Mouse (Mus musculus) forebrain, embryonic 13.5 days (tissue): Measurements from ENCODE around the gene Slc38a10. TPM values are rescaled to one million over a fixed set of nuclear protein-coding genes. Genes with fewer than 3 reads are reported as not detected.
A peak's percentile ranks its signal among the peaks of the same experiment; 100 is the strongest.

ENCODE experiments used
- ATAC-seq: fragments of 200-750 bp; cut with Nextera tagmentation; 2 replicates; pipeline ENCODE4 v1.8.0; 2017
- H3K27ac ChIP-seq: fragments of 300-500 bp; sonication (generic); 2 replicates; pipeline ENCODE4 v1.5.1; 2015; ENCODE audit warnings: inconsistent platforms, mild to moderate bottlenecking, moderate library complexity
- H3K27me3 ChIP-seq: fragments of 300-500 bp; sonication (generic); 2 replicates; pipeline ENCODE4 v1.6.1; 2015; ENCODE audit warnings: mild to moderate bottlenecking, inconsistent platforms
- H3K36me3 ChIP-seq: fragments of 300-500 bp; sonication (generic); 2 replicates; pipeline ENCODE4 v1.6.1; 2015; ENCODE audit warnings: mild to moderate bottlenecking, inconsistent platforms; ENCODE audit not compliant: poor library complexity, severe bottlenecking
- H3K4me1 ChIP-seq: fragments of 300-500 bp; sonication (generic); 2 replicates; pipeline ENCODE4 v1.6.1; 2015; ENCODE audit warnings: inconsistent platforms
- H3K4me2 ChIP-seq: fragments of 300-500 bp; sonication (generic); 2 replicates; pipeline ENCODE4 v1.6.1; 2015; ENCODE audit warnings: inconsistent platforms, mild to moderate bottlenecking, moderate library complexity
- H3K4me3 ChIP-seq: fragments of 300-500 bp; sonication (generic); 2 replicates; pipeline ENCODE4 v1.5.1; 2015; ENCODE audit warnings: mild to moderate bottlenecking, inconsistent platforms
- H3K9ac ChIP-seq: fragments of 300-500 bp; sonication (generic); 2 replicates; pipeline ENCODE4 v1.6.1; 2015; ENCODE audit warnings: mild to moderate bottlenecking, inconsistent platforms
- H3K9me3 ChIP-seq: fragments of 300-500 bp; sonication (generic); replicated peaks from 2 replicates; pipeline ENCODE4 v1.6.1; 2016; ENCODE audit warnings: inconsistent platforms
- WGBS: fragments of 180-500 bp; shearing (Covaris S2); methylation state at CpG from one replicate; pipeline ENCODE4 v1.1.7; 2015; 5-methylcytosine and 5-hydroxymethylcytosine counted together
- polyA plus RNA-seq: library from polyadenylated mRNA; unstranded; fragments of >200 nt; fragmentation: Nextera tagmentation; extraction: Ambion mirVana; gene quantifications from 2 replicates; pipeline ENCODE4 v1.2.1, GENCODE M21; 2015

Slc38a10 gene
- polyA plus RNA-seq, 1 experiment from 2014 or later = 76.8 TPM

DNA sequence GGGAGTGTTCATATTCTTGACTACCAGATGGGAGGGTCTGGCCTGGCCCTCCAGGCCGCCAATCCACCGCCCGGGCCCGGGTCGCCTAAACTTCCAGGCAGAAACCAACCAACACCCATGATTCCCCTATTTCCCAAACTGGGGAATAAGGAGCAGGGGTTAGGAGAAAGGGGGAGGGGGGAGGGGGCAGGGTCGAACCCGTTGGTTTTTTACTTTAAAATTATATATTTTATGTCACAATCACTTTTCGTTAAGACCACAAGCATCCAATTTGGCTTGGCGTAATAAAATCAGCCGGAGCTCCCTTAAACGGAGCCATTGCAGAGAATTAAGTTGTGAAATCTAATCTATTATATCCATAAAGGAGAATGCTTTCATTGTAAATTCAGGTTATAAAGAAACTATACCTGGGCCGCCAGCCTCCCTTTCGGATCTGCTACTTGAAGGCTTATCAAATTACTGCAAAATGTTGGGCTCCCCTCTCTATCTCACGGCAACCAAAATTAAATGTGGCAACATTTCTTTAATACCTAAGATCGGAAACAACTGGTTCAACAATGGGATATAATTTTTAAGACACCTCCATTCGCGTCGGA lies 35.1 kb upstream of the Slc38a10 start:
- 0 out of 2 replicates have a peak, but pooled peaks cover 4% of the 10 kb centered on the region for H3K36me3 ChIP-seq
- H3K4me3 ChIP-seq = peak overlapping the region; percentile 91
- no peaks in the 10 kb centered on the region for H3K27me3 ChIP-seq
- peak overlapping the region; percentile 98 for H3K4me2 ChIP-seq
- 4% methylated on average over 18 of the region's 18 CpGs for WGBS
- no peak for ATAC-seq
- H3K9ac ChIP-seq = peak overlapping the region; percentile 99
- H3K4me1 ChIP-seq = peaks cover 60% of the 10 kb centered on the region
- peak overlapping the region; percentile 96 for H3K27ac ChIP-seq
- H3K9me3 ChIP-seq = no peaks in the 10 kb centered on the region

DNA sequence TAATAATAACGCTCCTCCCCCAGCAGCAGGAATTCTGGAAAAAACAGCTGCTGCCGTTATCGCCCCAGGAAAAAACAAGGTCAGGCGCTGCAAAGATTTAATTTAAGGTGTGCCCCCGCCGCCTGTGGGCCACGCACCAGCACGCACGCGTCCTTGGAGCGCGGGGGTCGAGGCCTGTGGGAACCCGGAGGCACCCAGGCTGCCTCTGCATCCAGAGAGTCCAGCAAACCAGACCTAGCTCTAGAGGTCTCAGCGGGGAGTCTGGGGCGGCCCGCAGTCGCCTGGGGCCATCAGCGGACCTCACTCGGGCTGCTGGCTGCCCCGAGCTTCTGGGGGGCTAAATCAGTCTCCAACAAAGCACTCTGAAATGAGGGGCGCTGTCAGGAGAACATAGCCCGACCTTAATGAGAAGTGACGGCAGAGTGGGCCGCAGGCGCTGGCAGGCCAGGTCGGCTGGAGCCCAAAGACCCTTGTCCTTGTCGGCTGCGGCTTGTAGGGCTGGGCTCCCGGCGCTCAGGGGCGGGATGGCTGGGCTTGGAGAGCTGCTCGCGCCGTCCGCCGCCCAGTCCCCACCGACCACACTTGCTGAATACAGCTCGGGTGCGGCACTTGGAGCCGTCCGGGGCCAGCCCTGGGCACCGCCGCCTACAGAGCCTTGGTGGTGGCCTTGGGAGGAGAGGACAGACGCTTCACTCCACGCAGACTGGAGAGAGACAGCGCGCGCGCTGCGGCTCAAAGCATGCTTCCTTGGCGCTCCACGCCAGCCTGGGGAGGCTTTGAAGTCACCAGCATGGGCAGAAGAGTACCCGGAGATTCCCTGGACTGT lies 34.4 kb upstream of the Slc38a10 start:
- Histone ChIP-seq H3K4me1 (peaks cover 54% of the 10 kb centered on the region), H3K27me3 (no peaks in the 10 kb centered on the region), H3K4me3 (peak overlapping the region; percentile 91), H3K4me2 (peak overlapping the region; percentile 98), H3K36me3 (0 out of 2 replicates have a peak, but pooled peaks cover 4% of the 10 kb centered on the region), H3K9me3 (no peaks in the 10 kb centered on the region), H3K27ac (peak overlapping the region; percentile 96), H3K9ac (peak overlapping the region; percentile 99)
- no peak for ATAC-seq
- WGBS = under 1% methylated on average over 54 of the region's 54 CpGs

DNA sequence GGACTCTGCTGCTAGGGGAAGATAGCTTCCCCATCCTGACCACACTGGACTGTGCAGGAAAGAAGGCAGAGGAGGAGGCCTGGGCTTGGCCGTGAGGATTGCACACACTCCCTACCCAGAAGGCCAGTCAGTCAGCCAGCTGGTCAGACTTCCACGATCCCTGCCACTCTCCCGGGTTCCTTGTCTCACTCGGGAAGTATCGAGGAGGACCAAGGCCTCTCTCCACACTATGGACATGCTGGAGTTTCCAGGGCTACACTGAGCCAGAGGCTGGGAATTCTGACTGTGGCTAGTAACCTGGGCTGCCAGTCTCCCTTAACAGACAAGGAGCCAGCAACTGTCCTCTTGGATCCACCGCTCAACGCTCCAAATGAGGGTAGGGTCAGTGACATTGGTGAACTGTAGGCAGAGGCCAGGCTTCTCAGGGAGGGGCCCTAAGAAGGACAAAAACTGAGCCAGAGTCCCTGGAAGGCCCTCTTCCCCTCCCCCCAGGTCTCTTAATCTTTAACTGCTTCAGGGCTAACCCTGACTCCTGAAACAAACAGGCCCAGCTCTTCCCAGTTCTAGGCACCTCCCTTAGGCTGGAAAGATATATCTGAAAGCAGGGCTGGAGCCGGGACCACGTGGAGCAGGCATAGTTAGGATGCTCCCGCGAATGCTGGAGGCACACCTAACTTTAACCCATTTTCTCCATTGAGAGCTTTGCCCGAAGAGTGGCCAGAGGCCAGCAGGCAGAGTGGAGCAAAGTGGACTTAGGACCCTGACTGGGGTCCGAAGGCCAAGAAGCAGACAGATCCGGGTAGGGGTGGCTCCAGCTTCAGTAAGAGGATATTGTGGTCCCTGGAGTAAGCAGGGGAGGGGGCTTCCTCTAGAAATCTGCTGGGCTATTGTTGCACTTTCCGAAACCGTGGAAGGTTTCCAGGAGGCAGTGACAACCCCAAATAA lies 33.5 kb upstream of the Slc38a10 start:
- H3K4me1 ChIP-seq = peaks cover 49% of the 10 kb centered on the region
- H3K4me2 ChIP-seq = peak overlapping the region; percentile 98
- H3K9me3 ChIP-seq = no peaks in the 10 kb centered on the region
- peak overlapping the region; percentile 96 for H3K27ac ChIP-seq
- no peak for ATAC-seq
- 0 out of 2 replicates have a peak, but pooled peaks cover 4% of the 10 kb centered on the region for H3K36me3 ChIP-seq
- WGBS = 4% methylated on average over 16 of the region's 16 CpGs
- peak overlapping the region; percentile 91 for H3K4me3 ChIP-seq
- H3K27me3 ChIP-seq = no peaks in the 10 kb centered on the region
- H3K9ac ChIP-seq = peak overlapping the region; percentile 99

DNA sequence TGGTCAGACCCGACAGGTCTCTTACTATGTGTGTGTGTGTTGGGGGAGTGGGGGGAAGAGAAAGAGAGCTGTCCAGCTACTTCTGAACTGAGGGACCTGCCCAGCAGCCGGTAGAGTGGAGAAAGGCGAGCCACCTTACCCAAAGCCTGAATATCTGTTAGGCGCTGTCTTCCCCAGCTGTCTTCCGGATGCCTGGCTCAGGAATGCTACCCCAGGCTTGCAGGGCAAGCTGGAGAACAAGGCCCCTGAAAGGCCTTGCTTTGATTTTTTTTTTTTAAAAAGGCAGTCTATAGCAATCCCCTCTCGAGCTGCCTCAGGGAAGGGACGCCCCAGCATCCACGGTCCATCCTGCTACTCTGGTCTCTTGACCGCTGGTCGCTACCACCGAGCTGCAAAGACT lies 32.6 kb upstream of the Slc38a10 start:
- Histone ChIP-seq H3K36me3 (0 out of 2 replicates have a peak, but pooled peaks cover 4% of the 10 kb centered on the region), H3K27ac (peak overlapping the region; percentile 96), H3K4me1 (peaks cover 49% of the 10 kb centered on the region), H3K4me2 (peak overlapping the region; percentile 98), H3K27me3 (no peaks in the 10 kb centered on the region), H3K9ac (peak overlapping the region; percentile 99), H3K4me3 (peak overlapping the region; percentile 91), H3K9me3 (no peaks in the 10 kb centered on the region)
- no peak for ATAC-seq
- WGBS = 28% methylated on average over 11 of the region's 11 CpGs

DNA sequence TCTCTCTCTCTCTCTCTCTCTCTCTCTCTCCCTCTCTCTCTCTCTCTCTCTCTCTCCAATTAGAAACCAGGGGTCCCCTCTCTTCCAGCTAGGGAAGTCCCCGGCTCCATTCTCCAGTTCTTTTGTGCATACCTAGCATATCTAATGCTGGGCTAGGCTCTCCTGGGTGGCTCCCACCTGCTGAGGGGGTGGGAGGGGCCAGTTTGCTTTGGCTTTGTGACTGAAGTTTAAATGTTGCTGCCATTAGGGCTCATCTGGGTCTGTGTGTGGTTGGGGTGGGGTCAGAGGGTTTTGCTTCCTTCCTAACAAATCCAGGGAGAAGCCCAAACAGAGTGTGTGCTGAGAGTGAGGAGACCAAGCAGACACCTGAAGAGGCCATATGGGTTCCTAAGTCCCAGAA lies 32.0 kb upstream of the Slc38a10 start:
- peak overlapping the region; percentile 98 for H3K4me2 ChIP-seq
- no peaks in the 10 kb centered on the region for H3K9me3 ChIP-seq
- H3K27ac ChIP-seq = peak overlapping the region; percentile 96; the same call in 1 of the 2 replicates
- no peak for ATAC-seq
- no peaks in the 10 kb centered on the region for H3K27me3 ChIP-seq
- H3K9ac ChIP-seq = peak overlapping the region; percentile 99; the same call in 1 of the 2 replicates
- 0 out of 2 replicates have a peak, but pooled peaks cover 4% of the 10 kb centered on the region for H3K36me3 ChIP-seq
- peak overlapping the region; percentile 91; the same call in 1 of the 2 replicates for H3K4me3 ChIP-seq
- peaks cover 49% of the 10 kb centered on the region for H3K4me1 ChIP-seq
- 25% methylated on average over 1 of the region's 1 CpGs for WGBS

DNA sequence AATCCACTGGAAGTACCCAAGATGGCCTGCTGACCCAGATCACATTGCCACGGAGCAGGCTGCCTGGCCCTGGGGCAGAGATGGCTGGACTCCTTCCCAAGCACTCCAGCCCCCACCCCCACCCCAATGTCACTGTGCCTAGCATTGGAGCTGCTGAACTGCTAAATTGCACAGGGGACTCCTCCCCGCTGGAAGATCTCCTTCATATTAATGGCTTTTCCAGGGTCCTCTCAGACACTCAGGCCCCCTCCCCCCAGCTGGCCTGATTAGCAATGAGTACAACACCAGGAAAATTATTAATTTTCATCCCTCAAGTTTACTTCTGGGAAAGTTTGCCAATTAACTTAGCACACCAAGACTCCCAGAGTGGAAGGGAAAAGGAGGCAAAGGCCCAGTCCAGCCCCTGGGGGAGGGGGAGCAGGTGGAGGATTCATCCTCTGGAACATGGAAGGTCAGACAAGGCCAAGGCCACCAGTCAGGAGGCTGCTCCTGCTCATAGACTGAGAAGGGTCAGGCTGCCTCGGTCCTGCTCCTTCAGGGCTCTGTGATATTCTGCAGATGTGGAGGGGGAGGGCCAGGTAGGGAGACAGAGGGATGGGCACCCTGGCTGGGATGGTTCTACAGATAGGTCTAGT lies 31.4 kb upstream of the Slc38a10 start:
- no peak overlapping the region for H3K4me3 ChIP-seq
- peaks cover 49% of the 10 kb centered on the region for H3K4me1 ChIP-seq
- H3K4me2 ChIP-seq = no peak overlapping the region
- 0 out of 2 replicates have a peak, but pooled peaks cover 4% of the 10 kb centered on the region for H3K36me3 ChIP-seq
- WGBS = 38% methylated on average over 3 of the region's 3 CpGs
- ATAC-seq = no peak
- no peaks in the 10 kb centered on the region for H3K9me3 ChIP-seq
- no peak overlapping the region for H3K9ac ChIP-seq
- no peak overlapping the region; the same call in 1 of the 2 replicates for H3K27ac ChIP-seq
- no peaks in the 10 kb centered on the region for H3K27me3 ChIP-seq

DNA sequence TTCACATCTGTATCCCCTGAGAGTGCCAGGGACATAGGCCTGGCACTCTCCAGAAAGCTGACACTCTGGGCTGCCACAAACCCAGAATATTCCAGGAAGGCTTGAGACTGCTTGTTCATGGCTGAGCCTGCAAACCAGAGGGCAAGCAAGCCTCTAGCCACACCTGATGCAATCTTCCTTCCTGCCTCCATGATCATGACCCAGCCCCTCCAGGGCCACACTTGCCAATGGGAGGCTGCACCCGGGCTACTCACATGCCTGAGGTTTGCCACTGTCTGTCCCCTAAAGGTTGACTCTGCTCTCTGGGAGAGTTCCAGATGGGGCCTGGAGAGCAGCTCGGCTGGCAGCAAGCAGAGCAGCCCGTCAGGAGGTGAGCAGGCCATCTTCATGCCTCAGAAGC lies 30.2 kb upstream of the Slc38a10 start:
- H3K27ac ChIP-seq = no peak overlapping the region
- H3K9ac ChIP-seq = no peak overlapping the region
- H3K4me3 ChIP-seq = no peak overlapping the region
- 87% methylated on average over 3 of the region's 3 CpGs for WGBS
- no peaks in the 10 kb centered on the region for H3K9me3 ChIP-seq
- 0 out of 2 replicates have a peak, but pooled peaks cover 4% of the 10 kb centered on the region for H3K36me3 ChIP-seq
- H3K4me2 ChIP-seq = no peak overlapping the region
- H3K4me1 ChIP-seq = peaks cover 45% of the 10 kb centered on the region
- no peaks in the 10 kb centered on the region for H3K27me3 ChIP-seq
- ATAC-seq = no peak

DNA sequence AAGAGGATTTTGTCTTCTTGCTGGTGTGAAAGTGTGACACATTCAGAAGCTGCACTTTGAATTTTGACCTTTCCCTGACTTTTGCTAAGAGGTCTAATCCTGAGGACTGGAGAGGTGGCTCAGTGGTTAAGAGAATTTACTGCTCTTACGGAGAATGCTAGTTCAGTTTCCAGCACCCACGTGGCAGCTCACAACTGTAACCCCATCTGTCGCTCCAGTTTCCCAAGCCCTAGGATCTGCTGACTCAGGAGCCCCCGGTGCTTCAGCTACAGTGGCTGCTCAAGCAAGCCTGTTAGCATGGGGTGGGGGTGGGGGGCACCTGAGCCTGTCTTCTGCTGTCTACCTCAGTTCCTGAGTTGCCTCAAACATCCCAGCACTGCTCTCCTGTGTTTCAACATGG lies 28.2 kb upstream of the Slc38a10 start:
- WGBS = 54% methylated on average over 4 of the region's 4 CpGs
- Histone ChIP-seq H3K9me3 (no peaks in the 10 kb centered on the region), H3K27me3 (no peaks in the 10 kb centered on the region), H3K4me3 (no peak overlapping the region), H3K4me1 (peaks cover 25% of the 10 kb centered on the region), H3K27ac (no peak overlapping the region), H3K36me3 (no peaks in the 10 kb centered on the region), H3K4me2 (no peak overlapping the region), H3K9ac (no peak overlapping the region)
- no peak for ATAC-seq

DNA sequence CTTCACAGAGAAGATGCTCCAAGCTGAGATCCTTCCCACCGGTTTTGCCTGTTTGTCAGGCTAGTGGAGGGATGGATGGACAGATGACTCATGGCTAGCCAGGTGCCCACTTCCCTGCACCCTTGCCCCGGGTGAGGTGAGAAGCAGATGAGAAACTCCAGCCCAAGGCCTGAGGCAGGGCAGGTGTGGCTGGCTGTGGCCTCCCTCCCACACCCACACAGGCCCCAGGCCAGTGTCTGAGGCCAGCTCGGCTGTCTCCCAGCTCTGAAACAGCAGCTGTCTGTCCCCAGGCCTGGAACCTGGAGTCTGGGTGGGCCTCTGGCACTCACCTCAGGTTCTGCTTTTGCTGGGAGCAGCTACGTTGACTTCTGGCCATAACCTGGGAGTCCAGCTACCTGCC lies 24.8 kb upstream of the Slc38a10 start:
- ATAC-seq = no peak
- Histone ChIP-seq H3K9me3 (no peaks in the 10 kb centered on the region), H3K27me3 (no peaks in the 10 kb centered on the region), H3K27ac (no peak overlapping the region), H3K4me1 (no peaks in the 10 kb centered on the region), H3K4me3 (no peak overlapping the region), H3K4me2 (no peak overlapping the region), H3K36me3 (no peaks in the 10 kb centered on the region), H3K9ac (no peak overlapping the region)
- 70% methylated on average over 4 of the region's 4 CpGs for WGBS

DNA sequence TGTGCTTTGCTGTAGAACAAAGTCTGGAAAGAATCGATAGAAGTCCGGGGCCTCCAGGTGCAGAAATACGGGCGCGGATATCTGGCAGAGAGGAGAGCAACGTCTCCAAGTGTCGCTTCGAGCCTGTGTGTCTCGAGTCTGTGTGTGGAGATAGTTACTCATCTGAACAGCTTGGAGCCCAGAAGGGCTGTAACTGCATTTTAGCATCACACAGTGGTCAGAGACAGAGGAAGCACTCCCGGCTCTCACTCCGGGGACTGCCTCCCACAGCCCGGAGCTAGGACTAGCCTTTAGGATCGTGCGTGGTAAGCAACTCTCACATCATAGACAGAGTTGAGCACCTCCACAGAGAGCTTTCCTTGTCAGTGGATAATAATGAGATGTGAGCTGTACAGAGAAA lies 22.1 kb upstream of the Slc38a10 start:
- H3K4me1 ChIP-seq = peaks cover 18% of the 10 kb centered on the region
- no peak overlapping the region for H3K4me3 ChIP-seq
- 86% methylated on average over 14 of the region's 14 CpGs for WGBS
- no peaks in the 10 kb centered on the region for H3K36me3 ChIP-seq
- H3K4me2 ChIP-seq = no peak overlapping the region
- no peak for ATAC-seq
- no peak overlapping the region for H3K27ac ChIP-seq
- no peaks in the 10 kb centered on the region for H3K9me3 ChIP-seq
- no peak overlapping the region for H3K9ac ChIP-seq
- no peaks in the 10 kb centered on the region for H3K27me3 ChIP-seq

DNA sequence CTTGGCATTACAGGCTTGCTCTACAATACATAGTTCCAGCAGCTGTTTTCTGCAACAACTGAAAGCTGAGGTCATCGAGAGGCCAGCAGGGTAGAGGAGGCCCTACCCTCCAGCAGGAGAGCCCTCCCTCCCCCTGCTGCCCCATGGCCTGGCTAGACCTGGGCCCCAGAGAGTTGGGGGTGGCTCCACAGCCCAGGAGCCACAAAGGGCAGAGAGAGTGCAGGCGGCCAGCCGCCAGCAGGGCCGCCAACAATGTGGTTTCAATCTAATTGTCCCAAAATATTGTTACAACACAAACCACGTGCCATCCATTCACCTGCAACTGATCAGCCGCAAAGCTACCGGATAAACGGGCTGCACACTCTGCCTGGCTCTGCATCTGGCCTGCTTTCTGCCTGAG lies 20.0 kb upstream of the Slc38a10 start:
- H3K36me3 ChIP-seq = no peaks in the 10 kb centered on the region
- no peak for ATAC-seq
- H3K4me2 ChIP-seq = no peak overlapping the region
- H3K9me3 ChIP-seq = no peaks in the 10 kb centered on the region
- H3K4me3 ChIP-seq = no peak overlapping the region
- no peak overlapping the region for H3K27ac ChIP-seq
- H3K4me1 ChIP-seq = peaks cover 36% of the 10 kb centered on the region
- WGBS = 56% methylated on average over 8 of the region's 8 CpGs
- 0 out of 2 replicates have a peak overlapping the region, but pooled peaks have one; percentile 32 for H3K9ac ChIP-seq
- H3K27me3 ChIP-seq = no peaks in the 10 kb centered on the region
